Mouse (Mus musculus): ENCODE results near the gene Ppp2r5e.

- TF ChIP-seq CTCF (IDR thresholded peaks at IDR 0.05; ENCODE audit: borderline replicate concordance, control insufficient read depth, extremely low read depth, insufficient read depth, low read length, poor library complexity), result no peak
- TF ChIP-seq POLR2A (IDR thresholded peaks at IDR 0.05; ENCODE audit: control insufficient read depth, extremely low read depth, insufficient read depth, low read length, poor library complexity), result no peak
Observed at GRCm38 (mm10) chr12:75416681-75417080, 179.4 kb downstream of the Ppp2r5e start, which contains the start of gene Gphb5.

All from thymus, adult 2 months (tissue).